Mouse (Mus musculus) lung, adult 18-20 months (tissue): ENCODE results near the gene Olfr220.

ENCODE experiments used
- DNase-seq, 2 experiments: peaks; one replicate each; pipeline ENCODE4 v3.0.0; 2022; ENCODE audit warnings: mixed read lengths in 2 of 2

Olfr220 gene

GRCm38 (mm10) chr1:174441782-174442181, at the start of gene Olfr220:
TSS of gene Olfr220 (plus strand) at chr1:174442082.
- no peak for DNase-seq

- no peak for DNase-seq
Observed at GRCm38 (mm10) chr1:174422959-174423358, 18.9 kb upstream of the Olfr220 start.

GRCm38 (mm10) chr1:174423764-174424163, 18.1 kb upstream of the Olfr220 start, which contains the start of gene Olfr414:
TSS of gene Olfr414 (plus strand) at chr1:174424064.
- no peak for DNase-seq

- no peak for DNase-seq
Observed at GRCm38 (mm10) chr1:174426180-174426986, 15.5 kb upstream of the Olfr220 start.

- DNase-seq: no peak
Observed at GRCm38 (mm10) chr1:174427402-174427801, 14.5 kb upstream of the Olfr220 start.

GRCm38 (mm10) chr1:174428407-174428806, 13.5 kb upstream of the Olfr220 start:
- no peak for DNase-seq

- DNase-seq: no peak
Observed at GRCm38 (mm10) chr1:174434121-174434520, 7.8 kb upstream of the Olfr220 start.

- no peak for DNase-seq
Observed at GRCm38 (mm10) chr1:174455100-174455499, 13.2 kb downstream of the Olfr220 start.

- no peak for DNase-seq
Observed at GRCm38 (mm10) chr1:174465385-174465784, 23.5 kb downstream of the Olfr220 start.

- DNase-seq: no peak
Observed at GRCm38 (mm10) chr1:174466240-174466639, 24.4 kb downstream of the Olfr220 start.

GRCm38 (mm10) chr1:174469736-174470135, 27.9 kb downstream of the Olfr220 start:
- DNase-seq: peak in 1 of 2 experiments; percentile 4

GRCm38 (mm10) chr1:174482567-174482966, 40.7 kb downstream of the Olfr220 start:
- DNase-seq: no peak

GRCm38 (mm10) chr1:174500064-174500463, 58.2 kb downstream of the Olfr220 start:
- no peak for DNase-seq
